Mouse (Mus musculus) forebrain, embryonic 15.5 days (tissue): ENCODE data around the gene Gm26897. TPM values are rescaled to one million over a fixed set of nuclear protein-coding genes. Genes with fewer than 3 reads are reported as not detected.

Source experiments
- ATAC-seq: fragments of 200-750 bp; cut with Nextera tagmentation; replicated peaks from 2 replicates; pipeline ENCODE4 v1.8.0; 2017; ENCODE audit warnings: mild to moderate bottlenecking, moderate TSS enrichment, moderate library complexity
- H3K27ac ChIP-seq: fragments of 300-500 bp; sonication (generic); replicated peaks from 2 replicates; pipeline ENCODE4 v1.5.1; 2015; ENCODE audit warnings: mild to moderate bottlenecking, inconsistent platforms
- H3K27me3 ChIP-seq: fragments of 300-500 bp; sonication (generic); 2 replicates; pipeline ENCODE4 v1.6.1; 2015; ENCODE audit warnings: inconsistent platforms
- H3K36me3 ChIP-seq: fragments of 300-500 bp; sonication (generic); 2 replicates; pipeline ENCODE4 v1.6.1; 2015; ENCODE audit warnings: mild to moderate bottlenecking, inconsistent platforms
- H3K4me1 ChIP-seq: fragments of 300-500 bp; sonication (generic); 2 replicates; pipeline ENCODE4 v1.6.1; 2015; ENCODE audit warnings: inconsistent platforms
- H3K4me2 ChIP-seq: fragments of 300-500 bp; sonication (generic); replicated peaks from 2 replicates; pipeline ENCODE4 v1.6.1; 2015; ENCODE audit warnings: mild to moderate bottlenecking, inconsistent platforms
- H3K4me3 ChIP-seq: fragments of 300-500 bp; sonication (generic); 2 replicates; pipeline ENCODE4 v1.5.1; 2015; ENCODE audit warnings: mild to moderate bottlenecking, inconsistent platforms
- H3K9ac ChIP-seq: fragments of 300-500 bp; sonication (generic); replicated peaks from 2 replicates; pipeline ENCODE4 v1.6.1; 2015; ENCODE audit warnings: mild to moderate bottlenecking, inconsistent platforms
- H3K9me3 ChIP-seq: fragments of 300-500 bp; sonication (generic); 2 replicates; pipeline ENCODE4 v1.6.1; 2016; ENCODE audit warnings: inconsistent platforms
- WGBS: fragments of 180-500 bp; shearing (Covaris S2); methylation state at CpG from one replicate; pipeline ENCODE4 v1.1.7; 2015; ENCODE audit warnings: mixed read lengths; 5-methylcytosine and 5-hydroxymethylcytosine counted together
- polyA plus RNA-seq: library from polyadenylated mRNA; unstranded; fragments of >200 nt; fragmentation: Nextera tagmentation; extraction: Ambion mirVana; gene quantifications from 2 replicates; pipeline ENCODE4 v1.2.1, GENCODE M21; 2015

Gene Gm26897
- polyA plus RNA-seq: not detected in 2 replicates

DNA sequence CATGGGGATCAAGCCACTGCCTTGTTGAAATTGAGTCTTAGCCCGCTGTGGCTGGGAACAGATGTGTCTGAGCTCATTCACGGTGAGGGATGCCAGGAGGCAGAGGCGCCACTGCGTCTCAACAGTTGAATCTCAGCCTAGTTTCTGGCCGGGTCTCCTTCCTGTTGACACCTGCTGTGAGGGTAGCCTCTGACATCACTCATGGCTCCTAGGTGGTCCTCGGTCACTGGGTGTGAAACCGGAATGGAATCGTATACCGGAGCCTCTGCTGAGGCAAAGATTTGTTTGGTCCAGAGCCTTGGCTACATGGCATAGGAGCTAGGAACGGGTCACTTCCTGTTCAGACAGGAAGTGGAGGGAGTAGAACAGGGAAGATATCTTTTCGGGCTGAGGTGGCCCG, at the start of gene Gm26897:
TSS of gene Gm26897 (plus strand) at position 74 of the 400 bp plus-strand sequence.
- WGBS: 83% methylated on average over 12 of the region's 12 CpGs
- Histone ChIP-seq H3K36me3 (no peaks in the 10 kb centered on the region), H3K9ac (no peak within 1 kb of the TSS), H3K4me2 (no peak within 1 kb of the TSS), H3K27ac (no peak within 1 kb of the TSS), H3K4me3 (no peak within 1 kb of the TSS), H3K4me1 (peaks cover 8% of the 10 kb centered on the region), H3K9me3 (no peaks in the 10 kb centered on the region), H3K27me3 (no peaks in the 10 kb centered on the region)
- ATAC-seq: no peak

DNA sequence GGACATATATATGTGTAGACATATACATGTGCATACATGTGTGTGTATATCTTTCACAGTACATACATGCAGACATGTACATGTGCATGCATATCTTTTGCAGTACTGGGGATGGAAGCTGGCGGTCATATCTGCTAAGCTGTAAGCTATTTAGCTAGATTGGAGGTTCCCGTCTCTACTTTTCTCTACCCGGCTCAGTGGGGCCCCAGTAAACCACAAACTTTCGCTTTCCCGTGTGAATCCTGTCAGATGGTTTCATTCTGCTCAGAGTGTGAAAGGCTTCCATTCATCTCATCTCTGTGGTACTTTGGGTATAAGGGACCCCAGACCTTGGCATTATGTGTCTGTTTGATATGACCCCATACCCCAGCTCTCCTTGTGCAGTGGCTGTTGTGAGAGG, 46.4 kb upstream of the Gm26897 start:
- no peak for ATAC-seq
- no peak overlapping the region for H3K4me3 ChIP-seq
- H3K9ac ChIP-seq: no peak overlapping the region
- no peaks in the 10 kb centered on the region for H3K27me3 ChIP-seq
- no peaks in the 10 kb centered on the region for H3K36me3 ChIP-seq
- H3K27ac ChIP-seq: no peak overlapping the region
- 71% methylated on average over 5 of the region's 5 CpGs for WGBS
- H3K9me3 ChIP-seq: no peaks in the 10 kb centered on the region
- H3K4me2 ChIP-seq: no peak overlapping the region
- peaks cover 24% of the 10 kb centered on the region for H3K4me1 ChIP-seq

DNA sequence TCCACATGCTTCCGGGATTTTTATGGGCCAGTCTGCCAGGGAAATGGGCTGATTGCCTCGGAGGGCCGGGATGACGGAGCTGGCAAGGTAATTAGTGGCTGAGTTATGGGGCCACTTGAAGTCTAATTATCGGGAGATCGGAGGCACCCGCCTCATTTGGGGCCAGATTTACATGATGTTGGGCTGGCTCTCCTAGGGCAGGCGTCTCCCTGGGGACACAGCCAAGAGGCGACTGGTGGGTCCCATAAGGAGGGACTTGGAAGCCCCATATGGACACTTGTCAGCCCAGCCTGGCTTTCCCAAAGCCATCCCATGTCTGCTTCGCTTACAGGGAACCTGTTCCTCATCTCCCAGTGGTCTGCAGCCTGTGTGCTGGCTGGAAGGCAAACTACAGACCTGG, 45.1 kb upstream of the Gm26897 start:
- 24% methylated on average over 10 of the region's 10 CpGs for WGBS
- Histone ChIP-seq H3K4me3 (no peak overlapping the region), H3K9me3 (no peaks in the 10 kb centered on the region), H3K9ac (no peak overlapping the region), H3K27me3 (no peaks in the 10 kb centered on the region), H3K36me3 (no peaks in the 10 kb centered on the region), H3K4me2 (no peak overlapping the region), H3K27ac (peak overlapping the region; percentile 42; the same call in 1 of the 2 replicates), H3K4me1 (peaks cover 36% of the 10 kb centered on the region)
- peak; percentile 61; the same call in 1 of the 2 replicates for ATAC-seq

DNA sequence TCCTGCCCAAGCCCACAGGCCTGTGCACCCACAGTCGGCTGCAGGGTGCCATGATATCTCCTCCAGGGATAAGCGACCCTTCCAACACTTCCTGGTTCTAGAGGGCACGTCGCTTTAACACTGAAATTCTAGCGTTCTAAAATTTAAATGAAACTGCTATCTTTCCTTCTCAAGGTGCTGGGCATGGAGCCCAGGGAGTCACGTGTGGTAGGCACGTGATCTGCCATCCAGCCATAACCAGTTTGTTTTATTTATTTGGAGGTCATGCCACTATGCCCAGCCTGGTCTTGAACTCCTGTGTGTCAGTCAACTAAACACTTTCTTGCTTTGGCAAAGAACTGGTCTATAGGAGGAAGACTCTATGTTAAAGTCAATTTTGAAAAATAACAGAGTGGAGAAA, 35.7 kb upstream of the Gm26897 start:
- H3K27me3 ChIP-seq: no peaks in the 10 kb centered on the region
- ATAC-seq: no peak
- H3K36me3 ChIP-seq: no peaks in the 10 kb centered on the region
- no peak overlapping the region for H3K4me2 ChIP-seq
- WGBS: 83% methylated on average over 7 of the region's 7 CpGs
- H3K4me1 ChIP-seq: peaks cover 43% of the 10 kb centered on the region
- no peaks in the 10 kb centered on the region for H3K9me3 ChIP-seq
- no peak overlapping the region for H3K27ac ChIP-seq
- H3K4me3 ChIP-seq: no peak overlapping the region
- no peak overlapping the region for H3K9ac ChIP-seq

DNA sequence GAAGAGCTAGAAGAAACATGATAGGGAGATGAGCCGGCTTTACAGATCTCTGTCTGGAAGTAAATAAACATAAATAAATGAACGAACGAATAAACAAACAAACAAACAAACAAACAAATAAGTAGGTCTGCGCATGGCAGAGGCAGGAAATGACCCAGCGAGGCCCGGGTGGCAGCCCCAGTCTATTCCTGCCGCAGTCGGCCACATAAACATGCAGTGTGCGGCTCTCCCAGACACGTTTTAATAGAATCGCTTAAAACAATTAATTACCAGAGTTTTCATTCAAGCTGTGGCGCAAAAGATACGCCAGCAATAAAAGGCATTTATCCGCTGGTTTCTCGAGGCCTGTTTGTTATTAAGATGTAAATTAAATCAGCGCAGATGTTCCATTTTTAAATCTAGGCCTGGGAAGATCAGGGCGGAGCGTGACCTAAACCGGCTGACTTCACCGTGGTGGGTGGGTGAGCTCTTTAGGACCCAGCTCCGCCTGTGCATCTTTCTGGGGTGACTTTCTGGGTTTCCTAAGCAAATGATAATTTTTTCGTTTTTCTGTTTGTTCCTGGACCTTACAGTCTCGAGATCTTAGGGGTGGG, 33.9 kb upstream of the Gm26897 start:
- H3K4me1 ChIP-seq: peaks cover 48% of the 10 kb centered on the region
- 0 out of 2 replicates have a peak, but pooled peaks have one; percentile 40 for ATAC-seq

DNA sequence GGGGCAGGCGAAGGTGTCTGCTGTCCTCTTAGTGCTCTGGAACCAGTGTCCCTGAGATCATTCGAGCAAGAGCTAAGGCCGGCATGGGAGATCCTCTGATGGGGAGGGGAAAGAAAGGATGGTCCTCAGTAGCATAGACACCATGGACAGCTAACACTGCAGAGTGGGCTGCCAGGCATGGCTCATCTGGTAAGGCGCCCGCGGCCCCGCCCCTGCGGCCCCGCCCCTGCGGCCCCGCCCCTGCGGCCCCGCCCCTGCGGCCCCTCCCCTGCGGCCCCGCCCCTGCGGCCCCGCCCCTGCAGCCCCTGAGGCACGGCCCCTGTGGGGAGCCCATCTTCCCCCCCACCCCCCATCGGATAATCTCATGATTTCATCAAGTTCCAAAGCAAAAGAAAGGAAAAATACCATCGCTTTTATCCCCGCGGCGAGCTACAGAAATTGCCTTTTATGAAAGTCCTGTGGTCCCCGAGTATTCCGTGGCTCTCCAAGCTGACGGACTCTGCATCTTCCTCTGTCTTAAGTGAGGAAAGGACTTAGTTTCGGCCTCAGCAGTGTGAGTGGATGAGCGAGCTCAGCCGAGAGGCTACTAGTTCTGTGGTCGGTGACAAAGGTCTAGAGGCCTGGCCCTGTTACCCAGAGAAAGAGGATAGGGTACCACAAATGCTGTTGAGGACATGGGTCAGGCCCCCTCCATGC, 31.9 kb upstream of the Gm26897 start:
- H3K9ac ChIP-seq: 0 out of 2 replicates have a peak overlapping the region, but pooled peaks have one; percentile 14

More for the DNA sequence above, 33.9 kb upstream of the Gm26897 start:
- Histone ChIP-seq H3K9ac (no peak overlapping the region), H3K9me3 (no peaks in the 10 kb centered on the region), H3K4me3 (no peak overlapping the region), H3K27ac (peak overlapping the region; percentile 66), H3K4me2 (no peak overlapping the region), H3K36me3 (no peaks in the 10 kb centered on the region), H3K27me3 (no peaks in the 10 kb centered on the region)
- WGBS: 23% methylated on average over 23 of the region's 23 CpGs

DNA sequence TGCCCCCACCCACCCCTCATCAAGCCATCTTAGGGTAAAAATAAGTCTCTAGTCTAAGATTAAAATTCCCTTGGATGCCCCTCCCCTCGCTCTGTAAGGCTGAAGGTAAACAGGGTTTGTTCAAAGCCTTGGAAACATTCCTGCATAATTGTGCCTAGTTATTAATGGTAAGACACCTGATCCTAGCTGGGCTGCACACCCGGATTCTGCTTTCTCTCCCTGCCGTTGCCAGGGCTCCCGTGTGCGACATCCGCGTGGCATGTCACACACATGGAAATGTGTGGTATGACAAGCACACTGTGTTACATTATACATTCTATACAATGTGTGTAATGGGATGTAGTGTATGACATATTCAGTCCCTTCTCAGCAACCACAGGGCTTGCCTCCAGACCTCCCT, 30.1 kb upstream of the Gm26897 start:
- Histone ChIP-seq H3K27ac (peak overlapping the region; percentile 29), H3K9ac (no peak overlapping the region), H3K27me3 (no peaks in the 10 kb centered on the region), H3K4me1 (peaks cover 48% of the 10 kb centered on the region), H3K36me3 (no peaks in the 10 kb centered on the region), H3K4me3 (no peak overlapping the region), H3K9me3 (no peaks in the 10 kb centered on the region), H3K4me2 (no peak overlapping the region)
- 0 out of 2 replicates have a peak, but pooled peaks have one; percentile 14 for ATAC-seq
- WGBS: 30% methylated on average over 7 of the region's 7 CpGs

More for the DNA sequence above, 31.9 kb upstream of the Gm26897 start:
- Histone ChIP-seq H3K36me3 (no peaks in the 10 kb centered on the region), H3K4me2 (peak overlapping the region; percentile 30), H3K27ac (peak overlapping the region; percentile 36), H3K27me3 (no peaks in the 10 kb centered on the region), H3K4me1 (peaks cover 48% of the 10 kb centered on the region), H3K4me3 (no peak overlapping the region), H3K9me3 (no peaks in the 10 kb centered on the region)
- peak; percentile 39; the same call in 1 of the 2 replicates for ATAC-seq
- WGBS: 5% methylated on average over 30 of the region's 31 CpGs

DNA sequence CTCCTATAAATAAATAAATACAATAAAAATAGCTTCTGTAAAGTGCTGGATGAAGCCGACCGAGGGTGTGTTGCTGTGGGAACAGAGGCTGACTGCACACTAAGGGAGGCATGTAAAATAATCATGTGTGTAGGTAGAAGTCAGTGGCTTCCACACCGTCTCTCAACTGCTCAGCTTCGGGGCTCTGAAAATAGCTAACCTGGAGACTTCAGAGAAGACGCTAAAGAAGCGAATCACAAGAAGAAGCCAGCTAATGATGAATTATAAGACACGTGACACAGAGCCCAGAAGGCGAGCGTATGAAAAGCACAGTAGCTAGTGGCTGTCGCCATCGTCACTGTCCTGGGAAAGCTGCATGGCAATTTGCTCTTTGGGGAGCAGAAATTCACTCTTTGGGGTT, 29.4 kb upstream of the Gm26897 start:
- Histone ChIP-seq H3K4me3 (no peak overlapping the region), H3K4me2 (no peak overlapping the region), H3K27ac (0 out of 2 replicates have a peak overlapping the region, but pooled peaks have one; percentile 9), H3K27me3 (no peaks in the 10 kb centered on the region), H3K9ac (no peak overlapping the region), H3K4me1 (peaks cover 44% of the 10 kb centered on the region), H3K9me3 (no peaks in the 10 kb centered on the region), H3K36me3 (no peaks in the 10 kb centered on the region)
- 57% methylated on average over 11 of the region's 11 CpGs for WGBS
- ATAC-seq: no peak

DNA sequence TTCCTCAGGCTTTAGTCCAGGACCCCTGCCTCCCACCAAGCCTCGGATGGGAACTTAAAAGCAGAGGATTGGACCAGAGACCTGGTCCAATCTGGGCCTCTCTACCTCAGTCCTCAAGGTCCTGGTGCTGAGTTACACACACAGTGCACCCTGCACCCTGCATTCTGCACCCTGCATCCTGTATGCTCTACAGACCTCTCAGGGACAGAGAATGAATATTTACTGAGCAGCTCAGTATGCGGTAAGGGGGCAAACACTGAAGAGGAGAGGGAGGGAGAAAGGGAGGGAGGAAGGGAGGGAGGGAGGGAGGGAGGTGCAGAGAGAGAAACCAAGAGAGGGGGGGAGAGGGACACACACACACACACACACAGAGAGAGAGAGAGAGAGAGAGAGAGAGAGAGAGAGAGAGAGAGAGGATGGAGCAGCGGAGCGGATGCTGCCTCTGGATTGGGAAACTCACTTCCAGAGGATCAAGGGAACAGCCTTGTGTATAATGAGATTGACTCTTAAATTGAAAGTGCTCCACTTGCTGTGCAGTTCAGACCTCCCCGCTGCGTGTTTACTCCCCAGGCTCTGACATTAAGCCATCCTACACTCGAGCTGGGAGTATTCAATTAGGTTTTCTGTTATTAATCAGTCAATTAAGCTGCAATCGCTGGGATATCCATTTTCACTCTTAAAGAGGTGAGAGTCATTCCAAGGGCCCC, 24.4 kb upstream of the Gm26897 start:
- H3K9me3 ChIP-seq: peaks cover 10% of the 10 kb centered on the region; the same call in 1 of the 2 replicates
- no peak overlapping the region for H3K4me2 ChIP-seq
- no peaks in the 10 kb centered on the region for H3K36me3 ChIP-seq
- H3K9ac ChIP-seq: no peak overlapping the region
- no peaks in the 10 kb centered on the region for H3K27me3 ChIP-seq
- H3K4me1 ChIP-seq: peaks cover 9% of the 10 kb centered on the region
- H3K4me3 ChIP-seq: no peak overlapping the region
- ATAC-seq: no peak; the same call in 1 of the 2 replicates
- 9% methylated on average over 8 of the region's 8 CpGs for whole genome bisulfite sequencing
- no peak overlapping the region for H3K27ac ChIP-seq

DNA sequence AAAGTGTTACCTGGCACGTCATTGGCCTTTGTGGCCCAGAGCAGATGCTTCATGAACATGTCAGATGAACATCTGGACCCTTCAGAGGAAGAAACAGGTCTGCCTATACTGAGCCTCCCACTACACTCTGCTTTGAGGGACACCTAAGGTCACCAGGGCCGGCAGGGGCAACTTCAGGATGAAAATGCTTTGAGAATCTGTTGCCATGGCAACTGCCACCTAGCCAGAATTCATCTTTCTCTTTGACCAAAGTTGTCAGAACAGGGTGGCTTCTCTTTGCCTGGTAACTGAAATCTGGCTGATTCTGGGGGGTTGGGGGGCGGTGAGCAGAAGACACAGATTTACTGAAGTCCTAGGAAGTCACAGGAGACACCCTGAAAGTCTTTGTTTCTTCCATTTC, 14.7 kb upstream of the Gm26897 start:
- H3K4me1 ChIP-seq: peaks cover 26% of the 10 kb centered on the region
- H3K4me2 ChIP-seq: no peak overlapping the region
- no peak for ATAC-seq
- H3K27me3 ChIP-seq: no peaks in the 10 kb centered on the region
- H3K4me3 ChIP-seq: no peak overlapping the region
- H3K9me3 ChIP-seq: no peaks in the 10 kb centered on the region
- H3K36me3 ChIP-seq: no peaks in the 10 kb centered on the region
- H3K9ac ChIP-seq: no peak overlapping the region
- WGBS: 74% methylated on average over 3 of the region's 3 CpGs
- H3K27ac ChIP-seq: no peak overlapping the region

DNA sequence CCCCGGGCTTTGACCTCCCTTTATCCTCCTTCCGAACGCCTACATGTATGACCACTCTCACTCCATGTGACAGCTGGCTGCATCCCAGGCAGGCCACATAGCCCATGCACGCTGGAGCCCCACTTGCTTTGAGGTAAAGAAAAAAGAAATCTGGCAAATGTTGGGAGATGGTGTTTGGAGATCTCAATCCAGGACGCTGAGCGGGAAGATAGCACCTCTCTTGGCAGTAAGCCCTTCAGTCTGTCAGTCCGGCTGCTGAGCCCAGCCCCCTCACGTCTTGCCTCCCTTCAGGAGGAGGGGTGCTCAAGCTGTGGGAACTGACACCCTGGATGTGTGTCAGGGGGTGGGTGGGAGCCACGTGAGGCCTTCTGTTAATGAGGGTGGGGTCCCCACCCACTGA, 13.0 kb upstream of the Gm26897 start:
- peak overlapping the region; percentile 84 for H3K27ac ChIP-seq
- H3K4me2 ChIP-seq: no peak overlapping the region
- no peak for ATAC-seq
- peaks cover 43% of the 10 kb centered on the region for H3K4me1 ChIP-seq
- H3K9me3 ChIP-seq: no peaks in the 10 kb centered on the region
- whole genome bisulfite sequencing: 49% methylated on average over 9 of the region's 9 CpGs
- H3K4me3 ChIP-seq: no peak overlapping the region
- H3K9ac ChIP-seq: no peak overlapping the region
- H3K27me3 ChIP-seq: no peaks in the 10 kb centered on the region
- no peaks in the 10 kb centered on the region for H3K36me3 ChIP-seq

DNA sequence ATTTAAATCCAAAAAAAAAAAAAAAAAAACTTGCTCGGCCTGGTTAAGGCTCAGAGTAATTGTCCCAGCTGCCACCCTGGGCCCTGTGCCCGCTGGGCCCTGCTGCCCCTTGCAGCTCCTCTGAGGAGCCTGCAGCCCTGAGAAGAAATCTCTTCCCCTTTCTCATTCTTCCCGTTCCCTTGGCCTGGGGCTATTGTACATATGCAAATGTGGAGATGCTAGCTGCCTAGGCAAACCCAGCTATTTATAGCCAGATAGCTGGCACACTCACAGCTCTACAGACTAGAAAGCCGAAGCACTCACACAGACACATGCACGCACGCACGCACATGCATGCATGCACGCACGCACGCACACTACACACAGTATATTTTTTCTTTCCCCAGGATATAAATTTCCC, 9.0 kb upstream of the Gm26897 start:
- no peak overlapping the region for H3K4me3 ChIP-seq
- peak; percentile 92 for ATAC-seq
- no peaks in the 10 kb centered on the region for H3K36me3 ChIP-seq
- no peak overlapping the region for H3K9ac ChIP-seq
- peak overlapping the region; percentile 97 for H3K27ac ChIP-seq
- peak overlapping the region; percentile 43 for H3K4me2 ChIP-seq
- H3K27me3 ChIP-seq: no peaks in the 10 kb centered on the region
- peaks cover 53% of the 10 kb centered on the region for H3K4me1 ChIP-seq
- WGBS: 11% methylated on average over 10 of the region's 10 CpGs
- no peaks in the 10 kb centered on the region for H3K9me3 ChIP-seq
